Mouse (Mus musculus) bone marrow, adult 2 months (tissue): Measurements from ENCODE around the gene Ranbp10.

Source experiments
- CTCF ChIP-seq: fragments of 200-500 bp; IDR thresholded peaks from 2 replicates; pipeline ENCODE4 v1.5.1; 2011; ENCODE audit warnings: low read length, control low read depth; ENCODE audit not compliant: control insufficient read depth, insufficient read depth
- POLR2A ChIP-seq: fragments of 200-500 bp; IDR thresholded peaks from 2 replicates; pipeline ENCODE4 v1.6.1; 2011; ENCODE audit warnings: low read depth, mild to moderate bottlenecking, control low read depth, low read length, borderline replicate concordance; ENCODE audit not compliant: control insufficient read depth

GRCm38 (mm10) chr8:105810245-105810786 is 16.8 kb downstream of the Ranbp10 start:
- no peak for TF ChIP-seq CTCF
- TF ChIP-seq POLR2A = no peak
